Mouse (Mus musculus) lung, postnatal 0 days (tissue): Measurements from ENCODE around the gene Pigs. TPM values are rescaled to one million over a fixed set of nuclear protein-coding genes. Genes with fewer than 3 reads are reported as not detected.

Source experiments
- ATAC-seq: fragments of 200-750 bp; cut with Nextera tagmentation; 2 replicates; pipeline ENCODE4 v1.8.0; 2017; ENCODE audit warnings: moderate library complexity
- DNase-seq: peaks from one replicate; pipeline ENCODE4 v3.0.0-alpha.2; 2016; ENCODE audit warnings: low spot score
- H3K27ac ChIP-seq: fragments of 300-500 bp; sonication (generic); 2 replicates; pipeline ENCODE4 v1.5.1; 2014; ENCODE audit warnings: antibody characterized with exemption, mild to moderate bottlenecking, low read length, mixed read lengths
- H3K27me3 ChIP-seq: fragments of 300-500 bp; sonication (generic); replicated peaks from 2 replicates; pipeline ENCODE4 v1.6.1; 2014; ENCODE audit warnings: low read length, mixed read lengths; ENCODE audit not compliant: insufficient read depth
- H3K36me3 ChIP-seq: fragments of 300-500 bp; sonication (generic); 2 replicates; pipeline ENCODE4 v1.6.1; 2014; ENCODE audit warnings: low read length, mixed read lengths; ENCODE audit not compliant: insufficient read depth
- H3K4me1 ChIP-seq: fragments of 300-500 bp; sonication (generic); 2 replicates; pipeline ENCODE4 v1.6.1; 2014; ENCODE audit warnings: antibody characterized with exemption, low read depth, low read length, mixed read lengths; ENCODE audit not compliant: insufficient read depth
- H3K4me2 ChIP-seq: fragments of 300-500 bp; sonication (generic); replicated peaks from 2 replicates; pipeline ENCODE4 v1.6.1; 2014; ENCODE audit warnings: low read depth, mild to moderate bottlenecking, low read length, moderate library complexity, mixed read lengths
- H3K4me3 ChIP-seq: fragments of 300-500 bp; sonication (generic); 2 replicates; pipeline ENCODE4 v1.5.1; 2014; ENCODE audit warnings: low read depth, low read length
- H3K9ac ChIP-seq: fragments of 300-500 bp; sonication (generic); replicated peaks from 2 replicates; pipeline ENCODE4 v1.6.1; 2014; ENCODE audit warnings: low read depth, mild to moderate bottlenecking
- H3K9me3 ChIP-seq: fragments of 300-500 bp; sonication (generic); 2 replicates; pipeline ENCODE4 v1.6.1; 2016; ENCODE audit warnings: low read length, mixed read lengths
- CTCF ChIP-seq: IDR thresholded peaks from 2 replicates; pipeline ENCODE4 v1.5.1; 2016; ENCODE audit warnings: antibody characterized with exemption, mild to moderate bottlenecking
- EP300 ChIP-seq: IDR thresholded peaks from 2 replicates; pipeline ENCODE4 v1.6.1; 2016; ENCODE audit warnings: antibody characterized with exemption, mild to moderate bottlenecking, control low read depth
- WGBS: fragments of 180-500 bp; shearing (Covaris S2); extraction: QIAGEN DNeasy Blood & Tissue Kit; methylation state at CpG from one replicate; pipeline ENCODE4 v1.1.7; 2014; 5-methylcytosine and 5-hydroxymethylcytosine counted together
- polyA plus RNA-seq: library from polyadenylated mRNA; unstranded; fragments of >200 nt; fragmentation: Nextera tagmentation; extraction: Ambion mirVana; gene quantifications from 2 replicates; pipeline ENCODE4 v1.2.1, GENCODE M21; 2015

The Pigs gene
- polyA plus RNA-seq, 1 experiment from 2014 or later = 47.2 TPM

- peak; percentile 12 for ATAC-seq
- H3K36me3 ChIP-seq = no peaks in the 10 kb centered on the region
- no peak overlapping the region for H3K4me3 ChIP-seq
- H3K9me3 ChIP-seq = no peaks in the 10 kb centered on the region
- WGBS = 21% methylated on average over 2 of the region's 2 CpGs
- TF ChIP-seq EP300 (no peak), CTCF (no peak)
- H3K9ac ChIP-seq = no peak overlapping the region
- H3K27me3 ChIP-seq = no peaks in the 10 kb centered on the region
- H3K4me1 ChIP-seq = no peaks in the 10 kb centered on the region
- no peak for DNase-seq
- peak overlapping the region; percentile 48 for H3K4me2 ChIP-seq
- H3K27ac ChIP-seq = peak overlapping the region; percentile 1
Observed at GRCm38 (mm10) chr11:78322076-78322831, 6.0 kb upstream of the Pigs start.

- Histone ChIP-seq H3K4me3 (peak within 1 kb of the TSS; percentile 18; the same call in 1 of the 2 replicates), H3K36me3 (no peaks in the 10 kb centered on the region), H3K4me2 (peak within 1 kb of the TSS; percentile 48), H3K27me3 (no peaks in the 10 kb centered on the region), H3K9ac (0 out of 2 replicates have a peak within 1 kb of the TSS, but pooled peaks have one; percentile 5), H3K27ac (peak within 1 kb of the TSS; percentile 61), H3K4me1 (no peaks in the 10 kb centered on the region), H3K9me3 (no peaks in the 10 kb centered on the region)
- DNase-seq (peak; percentile 96), ATAC-seq (peak; percentile 99)
- TF ChIP-seq EP300 (no peak), CTCF (no peak)
- WGBS = 11% methylated on average over 15 of the region's 15 CpGs
Observed at GRCm38 (mm10) chr11:78322860-78323259, 5.4 kb upstream of the Pigs start, which contains the start of gene Aldoc. Gene Aldoc, plus strand, starts transcription at chr11:78322968.

GRCm38 (mm10) chr11:78324000-78324785 is 4.0 kb upstream of the Pigs start:
- Histone ChIP-seq H3K36me3 (no peaks in the 10 kb centered on the region), H3K4me1 (peaks cover 4% of the 10 kb centered on the region; the same call in 1 of the 2 replicates), H3K4me2 (no peak overlapping the region), H3K9me3 (no peaks in the 10 kb centered on the region), H3K27me3 (no peaks in the 10 kb centered on the region), H3K4me3 (no peak overlapping the region), H3K9ac (no peak overlapping the region), H3K27ac (no peak overlapping the region)
- no peak for DNase-seq
- WGBS = 84% methylated on average over 15 of the region's 15 CpGs
- TF ChIP-seq EP300 (no peak), CTCF (no peak)
- no peak for ATAC-seq

GRCm38 (mm10) chr11:78324965-78325364 is 3.2 kb upstream of the Pigs start:
- no peak overlapping the region for H3K4me3 ChIP-seq
- H3K4me1 ChIP-seq = peaks cover 6% of the 10 kb centered on the region; the same call in 1 of the 2 replicates
- DNase-seq (no peak), ATAC-seq (no peak)
- no peaks in the 10 kb centered on the region for H3K27me3 ChIP-seq
- H3K27ac ChIP-seq = no peak overlapping the region
- TF ChIP-seq CTCF (no peak), EP300 (no peak)
- no peak overlapping the region for H3K9ac ChIP-seq
- H3K4me2 ChIP-seq = no peak overlapping the region
- no peaks in the 10 kb centered on the region for H3K36me3 ChIP-seq
- 98% methylated on average over 12 of the region's 12 CpGs for WGBS
- no peaks in the 10 kb centered on the region for H3K9me3 ChIP-seq

- H3K27me3 ChIP-seq = no peaks in the 10 kb centered on the region
- no peaks in the 10 kb centered on the region for H3K9me3 ChIP-seq
- H3K9ac ChIP-seq = no peak overlapping the region
- ATAC-seq (no peak), DNase-seq (no peak)
- H3K4me2 ChIP-seq = no peak overlapping the region
- 90% methylated on average over 4 of the region's 4 CpGs for whole genome bisulfite sequencing
- no peaks in the 10 kb centered on the region for H3K36me3 ChIP-seq
- H3K27ac ChIP-seq = no peak overlapping the region
- TF ChIP-seq EP300 (no peak), CTCF (no peak)
- peaks cover 6% of the 10 kb centered on the region; the same call in 1 of the 2 replicates for H3K4me1 ChIP-seq
- H3K4me3 ChIP-seq = no peak overlapping the region
Observed at GRCm38 (mm10) chr11:78327215-78327614, 1.0 kb upstream of the Pigs start.

- Histone ChIP-seq H3K4me1 (peaks cover 6% of the 10 kb centered on the region; the same call in 1 of the 2 replicates), H3K27me3 (no peaks in the 10 kb centered on the region), H3K9me3 (no peaks in the 10 kb centered on the region), H3K9ac (peak overlapping the region; percentile 81), H3K4me3 (peak overlapping the region; percentile 93), H3K36me3 (no peaks in the 10 kb centered on the region), H3K27ac (no peak overlapping the region), H3K4me2 (peak overlapping the region; percentile 96)
- under 1% methylated on average over 41 of the region's 41 CpGs for WGBS
- ATAC-seq = peak; percentile 57
- DNase-seq = no peak
- TF ChIP-seq CTCF = no peak
- TF ChIP-seq EP300 = no peak
Observed at GRCm38 (mm10) chr11:78328512-78329056, 369 bp downstream of the Pigs start.
